Mouse (Mus musculus): Measurements from ENCODE around the gene Rpgr. TPM values are rescaled to one million over a fixed set of nuclear protein-coding genes. Genes with fewer than 3 reads are reported as not detected.

Gene Rpgr
- total and polyA plus RNA-seq, 2 experiments = 0.42 to 2.0 TPM

- Histone ChIP-seq H3K4me1 (ENCODE audit: control insufficient read depth, insufficient read depth, low read length) (no peaks in the 10 kb centered on the region), H3K79me2 (ENCODE audit: control insufficient read depth, insufficient read depth, low read length) (no peaks in the 10 kb centered on the region), H3K27ac (replicated peaks; ENCODE audit: insufficient read depth, low read depth, low read length) (no peak overlapping the region), H3K9ac (ENCODE audit: low read depth, low read length) (no peak overlapping the region), H3K36me3 (ENCODE audit: control insufficient read depth, insufficient read depth, low read length) (no peaks in the 10 kb centered on the region), H3K27me3 (ENCODE audit: control insufficient read depth, insufficient read depth, low read length) (no peaks in the 10 kb centered on the region), H3K4me3 (ENCODE audit: insufficient read depth, low read depth, low read length) (no peak overlapping the region)
- 66% methylated on average over 3 of the region's 3 CpGs for WGBS
- no peak for TF ChIP-seq CTCF (IDR thresholded peaks at IDR 0.05; ENCODE audit: low read depth, low read length)
- no peak for TF ChIP-seq POLR2A (IDR thresholded peaks at IDR 0.05; ENCODE audit: extremely low read depth, insufficient read depth, low read length)
- DNase-seq (ENCODE audit: extremely low read depth, low read depth, low spot score) = no peak
Observed at GRCm38 (mm10) chrX:10073966-10074365, 142.8 kb downstream of the Rpgr start.

DNA sequence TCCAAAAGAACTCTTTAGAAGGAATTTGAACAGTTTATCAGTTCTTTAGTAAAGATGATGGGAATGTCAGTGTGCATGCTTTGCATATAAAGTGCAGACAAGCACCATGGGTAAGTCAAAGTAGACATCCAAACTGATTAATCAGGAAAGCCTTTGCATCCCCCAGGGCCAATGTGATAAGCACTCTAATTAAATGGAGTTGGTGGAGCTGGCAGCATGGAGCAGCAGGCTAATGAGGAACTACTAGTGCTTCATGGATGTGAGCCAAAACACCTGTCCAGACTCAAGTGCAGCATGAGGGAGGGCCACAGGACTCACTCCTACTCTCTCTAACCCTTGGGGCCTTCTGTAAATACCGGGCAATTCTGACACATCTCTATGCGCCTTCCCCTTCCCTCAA is 145.2 kb downstream of the Rpgr start:
- Histone ChIP-seq H3K4me1 (ENCODE audit: control insufficient read depth, insufficient read depth, low read length) (no peaks in the 10 kb centered on the region), H3K9ac (ENCODE audit: low read depth, low read length) (no peak overlapping the region), H3K36me3 (ENCODE audit: control insufficient read depth, insufficient read depth, low read length) (no peaks in the 10 kb centered on the region), H3K4me3 (ENCODE audit: insufficient read depth, low read depth, low read length) (no peak overlapping the region), H3K79me2 (ENCODE audit: control insufficient read depth, insufficient read depth, low read length) (no peaks in the 10 kb centered on the region), H3K27me3 (ENCODE audit: control insufficient read depth, insufficient read depth, low read length) (no peaks in the 10 kb centered on the region), H3K27ac (replicated peaks; ENCODE audit: insufficient read depth, low read depth, low read length) (no peak overlapping the region)
- TF ChIP-seq CTCF (IDR thresholded peaks at IDR 0.05; ENCODE audit: low read depth, low read length) = no peak
- no peak for TF ChIP-seq POLR2A (IDR thresholded peaks at IDR 0.05; ENCODE audit: extremely low read depth, insufficient read depth, low read length)
- DNase-seq (ENCODE audit: extremely low read depth, low read depth, low spot score) = no peak
- 86% methylated on average over 2 of the region's 2 CpGs for WGBS

DNA sequence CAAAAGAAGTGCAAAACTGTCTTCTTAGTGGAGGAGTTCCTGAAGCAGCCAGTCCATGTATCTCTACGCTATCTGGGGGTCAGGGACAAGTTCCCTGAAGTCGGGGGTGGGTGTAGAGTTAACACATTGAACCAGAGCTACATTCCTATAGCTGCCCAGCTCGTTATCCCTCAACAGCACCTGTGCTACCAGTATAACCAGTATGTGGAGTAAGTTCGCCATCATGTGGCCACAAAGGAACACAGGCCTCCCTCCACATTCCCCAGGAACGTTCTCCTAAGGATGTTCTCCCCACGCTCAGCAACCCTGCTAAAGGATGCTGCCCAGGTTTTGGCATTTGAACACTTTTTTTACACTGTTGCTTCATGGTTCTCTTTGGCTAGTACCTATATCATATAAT is 146.0 kb downstream of the Rpgr start:
- TF ChIP-seq POLR2A (IDR thresholded peaks at IDR 0.05; ENCODE audit: extremely low read depth, insufficient read depth, low read length) (no peak), CTCF (IDR thresholded peaks at IDR 0.05; ENCODE audit: low read depth, low read length) (peak; percentile 20; the same call in 1 of the 2 replicates)
- H3K27me3 ChIP-seq (ENCODE audit: control insufficient read depth, insufficient read depth, low read length) = no peaks in the 10 kb centered on the region
- H3K4me1 ChIP-seq (ENCODE audit: control insufficient read depth, insufficient read depth, low read length) = no peaks in the 10 kb centered on the region
- H3K4me3 ChIP-seq (ENCODE audit: insufficient read depth, low read depth, low read length) = no peak overlapping the region
- WGBS = 17% methylated on average over 6 of the region's 6 CpGs
- DNase-seq (ENCODE audit: extremely low read depth, low read depth, low spot score) = peak; percentile 4
- no peaks in the 10 kb centered on the region for H3K79me2 ChIP-seq (ENCODE audit: control insufficient read depth, insufficient read depth, low read length)
- H3K36me3 ChIP-seq (ENCODE audit: control insufficient read depth, insufficient read depth, low read length) = no peaks in the 10 kb centered on the region
- no peak overlapping the region for H3K9ac ChIP-seq (ENCODE audit: low read depth, low read length)
- no peak overlapping the region for H3K27ac ChIP-seq (replicated peaks; ENCODE audit: insufficient read depth, low read depth, low read length)

GRCm38 (mm10) chrX:10069405-10069804 is 147.3 kb downstream of the Rpgr start:
- 71% methylated on average over 4 of the region's 4 CpGs for WGBS
- no peak overlapping the region for H3K9ac ChIP-seq (ENCODE audit: low read depth, low read length)
- H3K79me2 ChIP-seq (ENCODE audit: control insufficient read depth, insufficient read depth, low read length) = no peaks in the 10 kb centered on the region
- no peaks in the 10 kb centered on the region for H3K36me3 ChIP-seq (ENCODE audit: control insufficient read depth, insufficient read depth, low read length)
- no peaks in the 10 kb centered on the region for H3K4me1 ChIP-seq (ENCODE audit: control insufficient read depth, insufficient read depth, low read length)
- no peak overlapping the region for H3K4me3 ChIP-seq (ENCODE audit: insufficient read depth, low read depth, low read length)
- TF ChIP-seq POLR2A (IDR thresholded peaks at IDR 0.05; ENCODE audit: extremely low read depth, insufficient read depth, low read length) (no peak), CTCF (IDR thresholded peaks at IDR 0.05; ENCODE audit: low read depth, low read length) (no peak)
- no peaks in the 10 kb centered on the region for H3K27me3 ChIP-seq (ENCODE audit: control insufficient read depth, insufficient read depth, low read length)
- H3K27ac ChIP-seq (replicated peaks; ENCODE audit: insufficient read depth, low read depth, low read length) = no peak overlapping the region
- no peak for DNase-seq (ENCODE audit: extremely low read depth, low read depth, low spot score)

DNA sequence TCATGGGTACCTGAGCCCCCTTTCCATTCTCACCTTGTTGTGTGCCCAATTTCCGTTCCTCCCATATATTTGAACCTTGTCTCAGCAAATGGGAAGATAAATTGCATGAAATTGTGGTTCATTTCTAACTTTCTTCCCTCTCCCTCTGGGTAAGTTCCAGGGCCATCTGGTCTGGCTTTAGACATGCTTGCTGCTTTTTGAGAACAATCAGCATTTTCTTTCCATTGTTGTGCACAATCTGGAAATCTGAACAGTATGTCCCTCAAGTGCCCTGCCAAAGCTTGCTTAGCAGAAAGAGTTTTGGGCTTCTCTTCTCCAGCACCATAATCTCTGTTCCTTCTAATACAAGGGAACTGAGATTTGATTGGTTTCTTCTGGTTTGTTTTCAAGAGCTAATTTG is 152.9 kb downstream of the Rpgr start:
- Histone ChIP-seq H3K4me1 (ENCODE audit: control insufficient read depth, insufficient read depth, low read length) (no peaks in the 10 kb centered on the region), H3K9ac (ENCODE audit: low read depth, low read length) (no peak overlapping the region), H3K79me2 (ENCODE audit: control insufficient read depth, insufficient read depth, low read length) (no peaks in the 10 kb centered on the region), H3K27me3 (ENCODE audit: control insufficient read depth, insufficient read depth, low read length) (no peaks in the 10 kb centered on the region), H3K27ac (replicated peaks; ENCODE audit: insufficient read depth, low read depth, low read length) (no peak overlapping the region), H3K4me3 (ENCODE audit: insufficient read depth, low read depth, low read length) (no peak overlapping the region), H3K36me3 (ENCODE audit: control insufficient read depth, insufficient read depth, low read length) (no peaks in the 10 kb centered on the region)
- WGBS = 67% methylated on average over 1 of the region's 1 CpGs
- no peak for DNase-seq (ENCODE audit: extremely low read depth, low read depth, low spot score)
- no peak for TF ChIP-seq POLR2A (IDR thresholded peaks at IDR 0.05; ENCODE audit: extremely low read depth, insufficient read depth, low read length)
- TF ChIP-seq CTCF (IDR thresholded peaks at IDR 0.05; ENCODE audit: low read depth, low read length) = no peak

- 84% methylated on average over 2 of the region's 2 CpGs for WGBS
- H3K27me3 ChIP-seq (ENCODE audit: control insufficient read depth, insufficient read depth, low read length) = no peaks in the 10 kb centered on the region
- no peak overlapping the region for H3K27ac ChIP-seq (replicated peaks; ENCODE audit: insufficient read depth, low read depth, low read length)
- no peaks in the 10 kb centered on the region for H3K36me3 ChIP-seq (ENCODE audit: control insufficient read depth, insufficient read depth, low read length)
- H3K79me2 ChIP-seq (ENCODE audit: control insufficient read depth, insufficient read depth, low read length) = no peaks in the 10 kb centered on the region
- H3K9ac ChIP-seq (ENCODE audit: low read depth, low read length) = no peak overlapping the region
- no peaks in the 10 kb centered on the region for H3K4me1 ChIP-seq (ENCODE audit: control insufficient read depth, insufficient read depth, low read length)
- no peak for TF ChIP-seq POLR2A (IDR thresholded peaks at IDR 0.05; ENCODE audit: extremely low read depth, insufficient read depth, low read length)
- no peak for TF ChIP-seq CTCF (IDR thresholded peaks at IDR 0.05; ENCODE audit: low read depth, low read length)
- no peak overlapping the region for H3K4me3 ChIP-seq (ENCODE audit: insufficient read depth, low read depth, low read length)
- no peak for DNase-seq (ENCODE audit: extremely low read depth, low read depth, low spot score)
Observed at GRCm38 (mm10) chrX:10063361-10063760, 153.4 kb downstream of the Rpgr start.
